Mouse (Mus musculus) left cerebral cortex, adult 2 months (tissue): Measurements from ENCODE around the gene Icam2. TPM values are rescaled to one million over a fixed set of nuclear protein-coding genes. Genes with fewer than 3 reads are reported as not detected.
A peak's percentile ranks its signal among the peaks of the same experiment; 100 is the strongest.
"Not testable (repeated sequence)": the region's sequence is repeated elsewhere in the genome, so short reads cannot be mapped to it uniquely, and the experiment has no call there.

Source experiments
- DNase-seq, 2 experiments: peaks; one replicate each; pipeline ENCODE4 v3.0.0; 2021 to 2022; ENCODE audit warnings: low spot score in 2 of 2, mixed read lengths in 1 of 2; ENCODE audit errors: extremely low spot score in 1 of 2
- H3K27ac ChIP-seq: fragments of 200-600 bp; 2 replicates; pipeline ENCODE4 v1.8.1; 2022
- H3K4me3 ChIP-seq: fragments of 200-600 bp; 2 replicates; pipeline ENCODE4 v1.8.1; 2022
- CTCF ChIP-seq: fragments of 200-600 bp; IDR thresholded peaks from 2 replicates; pipeline ENCODE4 v1.8.1; 2022; ENCODE audit warnings: antibody characterized with exemption, mild to moderate bottlenecking, moderate library complexity
- intact Hi-C: fragments of 180-260 bp; cut with DNase I; formaldehyde crosslinking; loops from one replicate; pipeline ENCODE4 v1.15.1; 2025
- total RNA-seq, 2 experiments: library from RNA; stranded (reverse); gene quantifications; 2 replicates each; pipeline ENCODE4 v1.2.3; 2021

Icam2 gene
- total RNA-seq, 2 experiments from 2014 or later: 3.2 to 3.6 TPM

GRCm38 (mm10) chr11:106416331-106416730 lies 28.5 kb upstream of the Icam2 start:
- TF ChIP-seq CTCF: no peak
- intact Hi-C loops: loop anchor here (5.0 to 10.0 kb wide), 2 partner anchors 196 to 328 kb away; partner anchors contain the start of gene Tex2
- Histone ChIP-seq H3K27ac (no peak overlapping the region), H3K4me3 (no peak overlapping the region)
- no peak for DNase-seq

DNA sequence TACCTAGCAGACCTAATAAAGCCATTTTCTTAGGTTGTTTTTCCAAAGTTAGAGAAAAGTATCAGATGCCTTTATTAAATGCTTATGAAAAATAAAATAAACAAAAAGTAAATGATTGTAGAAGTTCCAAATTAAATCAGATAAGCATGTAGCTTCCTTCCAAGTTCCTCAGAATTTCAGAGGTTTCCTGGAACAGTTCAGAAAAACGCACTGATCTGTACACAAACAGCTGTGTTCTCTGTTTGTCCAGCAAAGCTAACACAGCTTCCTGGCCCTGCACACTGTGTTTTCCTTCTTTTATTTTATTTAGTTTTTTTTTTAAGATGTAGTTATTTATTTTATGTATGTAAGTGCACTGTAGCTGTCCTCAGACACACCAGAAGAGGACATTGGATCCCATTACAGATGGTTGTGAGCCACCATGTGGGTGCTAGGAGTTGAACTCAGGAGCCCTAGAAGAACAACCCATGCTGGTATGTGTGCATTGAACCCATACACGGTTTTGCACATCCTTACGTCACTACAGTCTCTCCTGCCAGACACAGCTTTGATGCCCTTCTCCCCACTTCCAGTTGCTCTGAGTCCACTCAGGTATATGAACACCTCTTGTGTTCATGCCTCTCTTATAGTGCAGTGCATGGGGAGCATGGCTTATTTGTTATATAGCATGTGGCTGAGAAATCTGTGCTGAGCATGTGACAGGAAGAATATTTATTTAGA lies 24.9 kb upstream of the Icam2 start:
- Histone ChIP-seq H3K27ac (no peak overlapping the region), H3K4me3 (no peak overlapping the region)
- TF ChIP-seq CTCF: no peak
- intact Hi-C loops: loop anchor here (10.0 kb wide), 1 partner anchor 332 kb away; no protein-coding TSS in a partner anchor
- no peak for DNase-seq

DNA sequence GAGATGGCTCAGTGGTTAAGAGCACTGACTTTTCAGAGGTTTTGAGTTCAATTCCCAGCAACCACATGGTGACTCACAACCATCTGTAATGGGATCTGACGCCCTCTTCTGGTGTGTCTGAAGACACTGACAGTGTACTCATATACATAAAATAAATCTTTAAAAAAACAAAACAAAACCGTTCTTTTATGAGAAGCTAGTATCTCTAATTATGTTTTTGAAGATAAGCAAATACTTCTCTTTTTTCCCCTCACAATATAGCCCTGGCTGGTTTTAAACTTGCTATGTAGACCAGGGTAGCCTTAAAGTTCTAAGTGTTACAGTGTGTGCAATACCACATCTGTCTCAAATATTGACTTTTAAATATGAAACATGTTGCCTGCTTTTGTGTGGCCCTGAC lies 23.3 kb upstream of the Icam2 start:
- H3K27ac ChIP-seq: no peak overlapping the region
- DNase-seq: no peak
- TF ChIP-seq CTCF: no peak
- intact Hi-C loops: loop anchor here (10.0 kb wide), 1 partner anchor 334 kb away; no protein-coding TSS in a partner anchor
- H3K4me3 ChIP-seq: no peak overlapping the region

GRCm38 (mm10) chr11:106410507-106410906 lies 22.6 kb upstream of the Icam2 start:
- no peak for TF ChIP-seq CTCF
- intact Hi-C loops: loop anchor here (10.0 kb wide), 1 partner anchor 334 kb away; no protein-coding TSS in a partner anchor
- Histone ChIP-seq H3K27ac (no peak overlapping the region), H3K4me3 (no peak overlapping the region)
- DNase-seq: no peak

DNA sequence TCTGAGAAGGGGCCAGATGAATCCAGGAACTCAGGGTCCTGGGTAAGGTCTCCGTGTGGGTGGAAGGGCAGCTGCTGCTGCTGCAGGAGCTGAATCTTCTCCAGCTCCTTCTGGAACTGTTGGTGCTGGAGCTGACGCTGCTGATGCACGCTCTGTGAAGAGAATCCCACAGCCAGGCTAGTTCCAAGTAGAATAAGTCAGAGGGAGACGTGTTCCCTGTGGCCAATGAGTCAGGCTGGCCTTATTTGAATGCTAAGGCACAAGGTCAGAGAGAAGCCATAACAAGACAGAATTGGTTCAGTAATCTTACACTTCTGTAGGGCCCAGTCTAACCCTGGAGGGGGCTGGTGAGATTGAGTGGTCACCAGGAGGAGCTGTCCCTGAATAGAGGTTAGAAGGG lies 22.1 kb upstream of the Icam2 start:
- DNase-seq: no peak
- intact Hi-C loops: loop anchor here (10.0 kb wide), 1 partner anchor 335 kb away; no protein-coding TSS in a partner anchor
- no peak for TF ChIP-seq CTCF
- Histone ChIP-seq H3K27ac (no peak overlapping the region), H3K4me3 (no peak overlapping the region)

- Histone ChIP-seq H3K27ac (no peak overlapping the region), H3K4me3 (no peak overlapping the region)
- intact Hi-C loops: no loop called here
- no peak for DNase-seq
- no peak for TF ChIP-seq CTCF
Observed at GRCm38 (mm10) chr11:106398481-106398880, 10.6 kb upstream of the Icam2 start.

GRCm38 (mm10) chr11:106397656-106398055 lies 9.8 kb upstream of the Icam2 start:
- no peak overlapping the region for H3K4me3 ChIP-seq
- TF ChIP-seq CTCF: peak; percentile 46
- DNase-seq: no peak
- intact Hi-C loops: no loop called here
- no peak overlapping the region for H3K27ac ChIP-seq

- H3K27ac ChIP-seq, DNase-seq, H3K4me3 ChIP-seq, intact Hi-C loops: not testable (repeated sequence)
Observed at GRCm38 (mm10) chr11:106394055-106394454, 6.2 kb upstream of the Icam2 start.

GRCm38 (mm10) chr11:106393331-106393616 lies 5.4 kb upstream of the Icam2 start:
- TF ChIP-seq CTCF: no peak
- H3K4me3 ChIP-seq: no peak overlapping the region
- H3K27ac ChIP-seq: no peak overlapping the region
- DNase-seq: no peak
- intact Hi-C loops: no loop called here

- TF ChIP-seq CTCF: no peak
- intact Hi-C loops: no loop called here
- no peak overlapping the region for H3K27ac ChIP-seq
- no peak for DNase-seq
- H3K4me3 ChIP-seq: no peak overlapping the region
Observed at GRCm38 (mm10) chr11:106392597-106393330, 4.9 kb upstream of the Icam2 start.

GRCm38 (mm10) chr11:106391546-106392188 lies 3.8 kb upstream of the Icam2 start:
- intact Hi-C loops: loop anchor here (2.0 kb wide), 2 partner anchors 63 to 89 kb away; no protein-coding TSS in a partner anchor
- TF ChIP-seq CTCF: peak; percentile 97
- H3K27ac ChIP-seq: no peak overlapping the region
- DNase-seq: peak; percentile 63 to 66
- no peak overlapping the region for H3K4me3 ChIP-seq

DNA sequence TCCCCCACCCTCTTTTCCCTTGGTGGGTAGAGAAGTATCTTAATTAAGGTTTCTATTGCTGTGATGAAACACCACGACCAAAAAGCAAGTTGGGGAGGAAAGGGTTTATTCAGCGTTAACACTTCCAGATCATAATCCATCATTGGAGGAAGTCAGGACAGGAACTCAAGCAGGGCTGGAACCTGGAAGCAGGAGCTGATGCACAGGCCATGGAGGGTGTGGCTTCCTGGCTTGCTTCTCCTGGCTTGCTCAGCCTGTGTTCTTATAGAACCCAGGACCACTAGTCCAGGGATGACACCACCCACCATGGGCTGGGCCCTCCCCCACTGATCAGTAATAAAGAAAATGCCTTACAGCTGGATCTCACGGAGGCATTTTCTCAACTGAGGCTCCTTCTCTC lies 2.9 kb upstream of the Icam2 start:
- Histone ChIP-seq H3K4me3 (no peak overlapping the region), H3K27ac (no peak overlapping the region)
- no peak for TF ChIP-seq CTCF
- intact Hi-C loops: loop anchor here (2.0 kb wide), 2 partner anchors 62 to 88 kb away; no protein-coding TSS in a partner anchor
- no peak for DNase-seq
